Mouse (Mus musculus) olfactory bulb, adult 2 months (tissue): ENCODE results near the gene Ccdc159. TPM values are rescaled to one million over a fixed set of nuclear protein-coding genes. Genes with fewer than 3 reads are reported as not detected.

Source experiments
- H3K27ac ChIP-seq: fragments of 200-500 bp; 2 replicates; pipeline ENCODE4 v1.5.1; 2012; ENCODE audit warnings: low read depth, low read length; ENCODE audit not compliant: insufficient read depth
- H3K4me1 ChIP-seq: fragments of 200-500 bp; 2 replicates; pipeline ENCODE4 v1.6.1; 2012; ENCODE audit warnings: low read length; ENCODE audit not compliant: control insufficient read depth, insufficient read depth
- H3K4me3 ChIP-seq: fragments of 200-500 bp; 2 replicates; pipeline ENCODE4 v1.5.1; 2012; ENCODE audit warnings: mild to moderate bottlenecking, low read depth, low read length, moderate library complexity; ENCODE audit not compliant: insufficient read depth
- CTCF ChIP-seq: fragments of 200-500 bp; IDR thresholded peaks from 2 replicates; pipeline ENCODE4 v1.5.1; 2012; ENCODE audit warnings: low read depth, mild to moderate bottlenecking, low read length, moderate library complexity; ENCODE audit not compliant: insufficient read depth
- POLR2A ChIP-seq: fragments of 200-500 bp; IDR thresholded peaks from 2 replicates; pipeline ENCODE4 v1.6.1; 2012; ENCODE audit warnings: mild to moderate bottlenecking, low read depth, low read length, moderate library complexity; ENCODE audit not compliant: insufficient read depth
- WGBS: fragments of 180-500 bp; shearing (Covaris S2); methylation state at CpG from one replicate; pipeline ENCODE4 v1.1.7; 2018; 5-methylcytosine and 5-hydroxymethylcytosine counted together
- polyA plus RNA-seq: library from polyadenylated mRNA; stranded (reverse); fragments of >200 nt; gene quantifications from 2 replicates; pipeline ENCODE4 v1.2.4, GENCODE M21; 2012; ENCODE audit warnings: low replicate concordance; ENCODE audit not compliant: missing spikeins, insufficient read depth, insufficient read length

The Ccdc159 gene
- polyA plus RNA-seq = not detected in 2 replicates

- Histone ChIP-seq H3K4me3 (peak within 1 kb of the TSS; percentile 63), H3K27ac (peak within 1 kb of the TSS; percentile 16), H3K4me1 (peaks cover 9% of the 10 kb centered on the region)
- TF ChIP-seq CTCF = no peak
- TF ChIP-seq POLR2A = peak; percentile 47
- WGBS = under 1% methylated on average over 28 of the region's 28 CpGs
These were observed at the start of gene Ccdc159, which contains the start of gene Tmem205 for GRCm38 (mm10) chr9:21927208-21927753. Gene Ccdc159, plus strand, starts transcription at chr9:21927471. Gene Tmem205, minus strand, starts transcription at chr9:21927556.

GRCm38 (mm10) chr9:21889229-21889628, 38.0 kb upstream of the Ccdc159 start:
- Histone ChIP-seq H3K4me1 (no peaks in the 10 kb centered on the region), H3K27ac (no peak overlapping the region), H3K4me3 (no peak overlapping the region)
- TF ChIP-seq POLR2A (no peak), CTCF (no peak)
- WGBS = 68% methylated on average over 3 of the region's 3 CpGs

DNA sequence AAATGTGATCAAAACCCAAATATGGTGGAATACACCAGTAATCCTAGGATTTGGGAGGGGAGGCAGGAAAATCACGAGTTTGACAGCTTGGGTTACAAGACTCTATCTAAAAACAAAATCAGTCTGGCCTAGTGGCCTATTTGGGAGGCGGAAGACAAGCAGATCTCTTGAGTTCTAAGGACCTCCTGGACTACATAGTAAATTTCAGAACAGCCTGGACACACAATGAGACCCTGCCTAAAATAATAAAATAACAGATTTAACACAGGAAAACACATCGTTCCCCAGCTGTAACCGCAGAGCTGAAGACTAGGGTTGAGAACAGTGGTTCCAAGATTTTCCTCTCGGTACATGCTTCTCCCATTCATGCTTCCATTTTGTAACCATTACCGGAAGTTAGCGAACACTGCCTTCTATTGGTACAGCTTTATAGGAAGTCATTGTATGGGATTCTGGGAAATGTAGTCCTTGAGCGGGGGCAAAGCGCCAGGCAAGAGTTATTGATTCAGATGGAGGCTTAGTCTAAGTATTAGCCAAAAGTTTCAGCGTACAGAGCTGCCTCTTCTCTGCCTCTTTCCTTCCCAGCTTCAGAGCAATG, 25.9 kb upstream of the Ccdc159 start:
- Histone ChIP-seq H3K27ac (no peak overlapping the region), H3K4me3 (peak overlapping the region; percentile 19), H3K4me1 (peaks cover 2% of the 10 kb centered on the region)
- WGBS = 12% methylated on average over 10 of the region's 10 CpGs
- TF ChIP-seq POLR2A = no peak
- TF ChIP-seq CTCF = no peak

DNA sequence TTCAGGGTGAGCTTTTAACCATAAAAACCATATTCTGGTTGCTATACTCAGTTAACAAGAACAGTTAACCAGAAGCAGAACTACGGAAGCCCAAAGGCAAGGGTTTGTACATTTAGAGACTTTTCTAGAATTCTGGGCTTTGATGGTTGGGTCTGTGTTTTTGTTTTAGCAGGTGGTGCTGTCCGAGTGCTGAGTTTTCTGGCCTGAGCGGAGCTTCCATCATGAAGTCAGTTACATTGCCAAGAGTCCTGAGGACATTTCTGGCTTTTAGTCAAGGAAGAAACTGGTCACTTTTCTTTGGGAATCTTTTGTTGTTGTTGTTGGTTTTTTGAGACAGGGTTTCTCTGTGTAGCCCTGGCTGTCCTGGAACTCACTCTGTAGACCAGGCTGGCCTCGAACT, 23.2 kb upstream of the Ccdc159 start:
- no peak overlapping the region for H3K27ac ChIP-seq
- H3K4me3 ChIP-seq = no peak overlapping the region
- 87% methylated on average over 4 of the region's 4 CpGs for WGBS
- TF ChIP-seq CTCF = no peak
- TF ChIP-seq POLR2A = no peak
- H3K4me1 ChIP-seq = peaks cover 2% of the 10 kb centered on the region

- Histone ChIP-seq H3K4me3 (no peak overlapping the region), H3K27ac (no peak overlapping the region), H3K4me1 (no peaks in the 10 kb centered on the region)
- TF ChIP-seq POLR2A (no peak), CTCF (no peak)
- WGBS = 79% methylated on average over 11 of the region's 11 CpGs
These were observed 19.1 kb upstream of the Ccdc159 start for GRCm38 (mm10) chr9:21908216-21908615.

- no peak for TF ChIP-seq POLR2A
- TF ChIP-seq CTCF = no peak
- H3K4me1 ChIP-seq = no peaks in the 10 kb centered on the region
- H3K4me3 ChIP-seq = no peak overlapping the region
- WGBS = 80% methylated on average over 10 of the region's 10 CpGs
- H3K27ac ChIP-seq = no peak overlapping the region
These were observed 17.6 kb upstream of the Ccdc159 start for GRCm38 (mm10) chr9:21909474-21910223.

DNA sequence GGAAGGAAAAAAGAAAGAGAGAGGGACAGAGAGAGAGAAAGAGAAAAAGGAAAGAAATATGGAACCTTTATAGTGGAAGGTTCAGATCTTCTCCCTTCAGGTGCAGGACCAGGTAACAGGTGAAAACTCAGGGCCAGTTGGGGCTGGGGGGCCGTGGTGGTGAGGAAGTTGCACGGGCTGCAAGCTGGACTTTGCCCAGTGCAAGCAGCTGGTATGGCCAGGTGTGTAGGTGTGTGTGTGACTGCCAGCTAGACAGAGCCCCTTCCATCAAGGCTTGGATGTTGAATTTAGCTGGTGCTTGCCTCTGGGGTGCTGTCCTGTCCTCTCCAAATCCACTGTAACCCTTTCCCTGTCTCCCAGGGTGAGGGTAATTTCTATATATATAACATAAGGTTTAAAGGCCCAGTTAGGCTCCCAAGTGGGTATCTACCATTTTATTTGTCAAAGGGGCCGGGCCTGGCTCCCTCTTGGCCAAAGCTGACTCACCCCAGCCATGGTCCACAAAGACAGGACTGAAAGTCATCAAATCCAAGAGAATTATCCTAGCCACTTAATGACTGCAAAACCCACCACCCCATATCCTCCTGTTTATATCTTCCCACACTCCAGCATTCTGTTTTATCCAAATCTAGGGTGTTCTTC, 10.3 kb upstream of the Ccdc159 start:
- Histone ChIP-seq H3K27ac (no peak overlapping the region), H3K4me1 (peaks cover 11% of the 10 kb centered on the region), H3K4me3 (peak overlapping the region; percentile 59; the same call in 1 of the 2 replicates)
- WGBS = 70% methylated on average over 3 of the region's 3 CpGs
- TF ChIP-seq POLR2A (no peak), CTCF (no peak)

DNA sequence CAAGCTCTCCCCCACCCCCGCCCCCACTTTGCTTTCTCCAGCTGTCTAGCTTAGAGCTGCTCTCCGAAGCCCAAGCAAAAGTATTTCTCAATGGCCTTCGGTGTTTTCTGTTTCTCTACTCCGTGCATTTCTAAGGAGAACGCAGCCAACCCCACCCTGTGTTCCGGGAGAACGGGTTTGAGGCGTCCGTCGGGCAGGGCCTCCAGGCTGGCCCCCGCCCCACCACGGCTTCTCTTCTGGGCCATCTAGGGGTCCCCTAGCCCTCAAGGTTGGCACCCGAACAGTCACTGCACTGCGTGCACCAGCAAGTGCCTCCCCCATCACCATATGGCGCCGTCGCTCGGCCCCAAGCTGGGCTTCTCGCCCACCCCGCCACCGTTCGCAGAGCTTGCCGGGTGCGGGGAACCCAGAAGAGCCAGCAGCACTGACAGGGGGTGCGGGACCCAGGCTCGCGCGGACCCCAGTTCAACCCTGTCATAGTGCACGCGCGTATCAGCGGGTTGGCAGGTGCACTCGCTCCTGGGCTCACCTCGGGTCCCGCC, 9.7 kb upstream of the Ccdc159 start:
- Histone ChIP-seq H3K4me1 (peaks cover 11% of the 10 kb centered on the region), H3K27ac (no peak overlapping the region), H3K4me3 (peak overlapping the region; percentile 59)
- no peak for TF ChIP-seq POLR2A
- no peak for TF ChIP-seq CTCF
- WGBS = 2% methylated on average over 35 of the region's 35 CpGs
